Mouse (Mus musculus): ENCODE measurements around the gene Gm5901.
A peak's percentile ranks its signal among the peaks of the same experiment; 100 is the strongest.
"Not testable (repeated sequence)": the region's sequence is repeated elsewhere in the genome, so short reads cannot be mapped to it uniquely, and the experiment has no call there.

Gm5901 gene

DNA sequence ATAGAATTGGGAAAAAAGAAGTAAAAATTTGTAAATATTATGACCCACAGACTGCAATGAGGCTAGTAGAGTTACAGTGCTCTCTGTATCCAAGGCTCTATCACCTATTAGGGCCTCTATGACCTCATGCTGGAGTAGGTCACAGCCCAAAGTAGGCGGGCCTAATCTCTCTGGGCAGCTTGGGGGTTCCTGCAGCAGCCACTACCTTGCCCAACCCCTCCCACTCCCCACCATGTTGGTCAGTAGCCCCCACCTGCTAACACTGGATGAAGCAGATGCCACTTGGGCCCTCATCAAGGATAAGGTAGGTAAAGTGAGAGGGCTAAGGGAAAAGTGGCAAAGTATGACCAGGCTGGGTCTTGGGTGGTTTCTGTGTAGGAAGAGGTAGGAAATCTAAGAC, at the start of gene Gm5901:
TSS of gene Gm5901 (plus strand) at position 173 of the 400 bp plus-strand sequence.
- DNase-seq (ENCODE audit: low spot score in 2 of 2): no peak

DNA sequence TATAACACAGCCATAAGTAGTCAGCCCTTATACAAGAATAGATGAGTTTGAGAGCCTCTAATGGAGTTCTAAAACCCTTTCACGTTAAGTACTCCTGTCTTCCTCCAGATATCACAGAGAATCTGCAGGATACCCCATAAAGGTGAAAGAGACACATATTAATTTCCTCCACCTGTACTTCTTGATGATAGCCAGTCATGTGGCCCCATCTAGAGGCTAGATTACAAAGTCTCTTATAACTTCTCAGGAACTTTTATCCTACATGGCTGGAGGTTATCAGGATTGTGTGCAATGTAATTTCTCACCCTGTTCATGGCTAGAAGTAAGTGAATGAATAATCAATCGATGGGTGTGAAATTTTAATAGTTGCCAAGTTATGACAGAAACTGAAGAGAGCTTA, 49.5 kb upstream of the Gm5901 start:
- no peak for DNase-seq (ENCODE audit: low spot score in 2 of 2)

DNA sequence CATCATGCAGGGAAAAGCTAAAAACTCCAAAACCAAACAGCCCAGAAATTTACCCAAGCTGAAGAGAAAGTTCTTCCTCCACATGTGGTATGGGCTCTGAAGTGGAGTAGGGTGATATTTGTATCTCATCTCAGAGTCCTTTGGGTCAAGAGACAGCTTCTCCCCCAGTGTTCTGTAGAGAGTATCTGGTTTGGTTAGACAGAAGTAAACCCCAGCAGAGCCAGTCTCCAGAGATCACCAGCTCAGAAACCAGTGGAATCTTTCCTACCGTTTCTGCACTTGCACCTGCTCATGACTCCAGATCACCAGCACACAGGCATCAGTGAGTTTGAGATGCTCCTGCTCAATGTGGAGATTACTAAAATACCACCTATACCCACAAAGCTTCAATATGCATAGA, 40.8 kb upstream of the Gm5901 start, which contains the start of gene Olfr690:
TSS of gene Olfr690 (minus strand) at position 101 of the 400 bp plus-strand sequence.
- no peak for DNase-seq (ENCODE audit: low spot score in 2 of 2)

- no peak for DNase-seq (ENCODE audit: low spot score in 2 of 2)
These were observed 32.7 kb upstream of the Gm5901 start, which contains the start of gene Olfr691 for GRCm38 (mm10) chr7:105342170-105342569. Gene Olfr691 (minus strand): TSS chr7:105342270.

DNA sequence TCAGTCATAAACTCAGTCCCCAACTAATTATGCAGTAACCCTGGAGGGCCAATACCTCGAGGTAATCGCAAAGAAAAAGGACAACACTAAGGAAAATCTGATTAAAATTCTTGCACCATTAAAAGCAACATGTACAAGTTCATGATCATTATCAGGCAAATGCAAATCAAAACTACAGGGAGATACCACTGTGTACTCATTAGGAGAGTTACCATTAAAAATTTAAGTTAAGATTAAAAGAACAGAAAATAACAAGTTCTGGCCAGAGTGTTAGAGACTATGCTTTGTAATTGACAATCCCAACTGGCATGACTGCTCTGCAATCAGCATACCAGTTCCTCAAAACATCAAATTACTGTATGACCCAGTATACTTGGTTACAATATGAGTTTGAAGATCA, 32.1 kb upstream of the Gm5901 start:
- DNase-seq (ENCODE audit: low spot score in 2 of 2): no peak

GRCm38 (mm10) chr7:105356064-105356463, 18.8 kb upstream of the Gm5901 start:
- DNase-seq (ENCODE audit: low spot score in 2 of 2): not testable (repeated sequence)

DNA sequence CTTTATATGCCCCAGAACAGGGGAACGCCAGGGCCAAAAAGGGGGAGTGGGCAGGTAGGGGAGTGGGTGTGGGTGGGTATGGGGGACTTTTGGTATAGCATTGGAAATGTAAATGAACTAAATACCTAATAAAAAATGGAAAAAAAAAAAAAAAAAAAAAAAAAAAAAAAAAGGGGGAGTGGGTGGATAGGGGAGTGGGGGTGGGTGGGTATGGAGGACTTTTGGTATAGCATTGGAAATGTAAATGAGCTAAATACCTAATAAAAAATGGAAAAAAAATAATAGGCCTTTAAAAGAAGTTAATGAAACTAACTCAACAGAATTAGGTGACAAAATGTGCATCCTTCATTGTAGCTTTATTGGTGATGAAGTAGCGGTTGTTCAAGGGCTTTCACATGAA, 18.4 kb upstream of the Gm5901 start:
- DNase-seq (ENCODE audit: low spot score in 2 of 2): not testable (repeated sequence)

DNA sequence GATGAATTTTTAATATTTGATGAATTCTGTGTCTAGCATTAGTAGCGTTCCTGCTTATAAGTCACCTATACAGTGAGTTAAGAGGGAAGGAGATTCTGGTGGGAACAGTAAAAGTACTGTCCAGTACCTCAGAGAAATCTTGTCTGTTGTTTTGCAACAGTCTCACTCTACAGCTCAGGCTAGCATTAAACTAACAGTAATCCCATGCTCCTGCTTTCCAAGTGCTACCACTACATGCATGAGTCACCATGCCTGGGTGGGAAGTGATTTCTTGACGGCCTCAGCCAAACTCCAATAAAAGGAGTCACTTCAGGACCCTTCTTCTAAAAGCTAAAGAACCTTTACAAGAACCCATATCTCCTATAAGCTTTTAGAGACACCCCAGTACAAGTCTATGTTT, 13.1 kb upstream of the Gm5901 start:
- DNase-seq (ENCODE audit: low spot score in 2 of 2): no peak

DNA sequence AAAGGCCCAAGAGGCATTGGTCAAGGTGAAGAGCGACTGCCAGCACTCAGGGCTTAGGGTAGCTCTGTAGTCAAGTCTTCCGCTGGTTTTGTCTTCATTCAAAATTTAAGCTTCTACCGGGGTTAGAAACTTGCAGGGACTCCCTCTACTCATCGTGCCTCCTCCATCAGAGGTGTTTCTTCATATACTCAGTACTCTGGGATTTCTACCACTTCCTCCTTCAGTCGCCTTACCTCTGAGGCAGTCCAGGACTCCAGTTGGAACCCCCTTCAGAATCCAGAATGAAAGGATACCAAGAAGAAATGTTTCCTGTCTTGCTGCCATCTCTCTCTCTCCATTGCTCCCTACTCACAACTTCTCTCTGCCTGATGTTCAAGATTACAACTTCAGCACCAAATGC, 7.6 kb upstream of the Gm5901 start:
- no peak for DNase-seq (ENCODE audit: low spot score in 2 of 2)

DNA sequence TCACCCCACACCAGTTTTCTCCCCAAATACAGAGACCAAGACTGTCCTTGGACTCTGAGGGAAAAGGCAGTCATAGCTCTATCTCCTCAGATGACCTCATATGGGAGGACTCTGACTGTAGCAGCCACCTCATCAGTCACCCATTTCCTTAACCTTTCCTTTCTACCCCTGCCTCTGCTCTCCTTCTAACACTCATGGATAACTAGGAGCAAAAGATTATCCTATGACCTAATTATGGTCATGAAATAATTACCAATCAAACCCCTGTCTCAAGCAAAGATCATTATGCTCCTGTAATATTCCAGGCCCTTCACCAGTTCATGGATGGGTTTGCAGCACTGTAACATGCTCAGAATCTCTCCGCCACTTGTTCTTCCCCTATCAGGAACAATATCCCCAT, 6.9 kb upstream of the Gm5901 start, which contains the start of gene Olfr692:
TSS of gene Olfr692 (plus strand) at position 301 of the 400 bp plus-strand sequence.
- DNase-seq (ENCODE audit: low spot score in 2 of 2): no peak

DNA sequence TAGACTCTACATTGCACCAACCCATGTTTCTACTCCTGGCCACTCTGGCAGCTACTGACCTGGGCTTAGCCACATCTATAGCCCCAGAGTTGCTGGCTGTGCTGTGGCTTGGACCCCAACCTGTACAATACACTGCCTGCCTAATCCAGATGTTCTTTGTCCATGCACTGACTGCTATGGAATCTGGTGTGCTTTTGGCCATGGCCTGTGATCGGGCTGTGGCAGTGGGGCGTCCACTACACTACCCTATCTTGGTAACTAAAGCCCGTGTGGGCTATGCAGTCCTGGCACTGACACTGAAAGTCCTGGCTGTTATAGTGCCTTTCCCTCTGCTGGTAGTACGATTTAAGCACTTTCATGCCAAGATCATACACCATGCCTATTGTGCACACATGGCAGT, 6.3 kb upstream of the Gm5901 start:
- DNase-seq (ENCODE audit: low spot score in 2 of 2): no peak

DNA sequence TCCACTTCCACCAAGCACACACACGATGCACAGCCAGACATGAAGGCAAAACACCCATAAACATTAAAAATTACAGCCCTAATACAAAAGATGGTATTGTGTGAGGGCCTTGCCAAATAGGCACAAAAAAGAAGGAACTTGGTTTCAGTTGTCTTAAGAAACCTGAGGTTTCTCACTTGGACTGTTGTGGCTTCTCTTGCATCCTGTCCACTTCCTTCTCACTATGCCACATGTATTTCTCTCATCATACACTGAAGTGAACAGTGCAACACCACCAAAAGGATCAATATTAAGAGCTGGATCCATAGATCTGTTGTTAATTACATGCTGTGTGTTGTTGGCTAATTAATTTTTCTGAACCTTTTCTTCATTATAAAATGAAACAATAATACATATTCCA, 1.9 kb upstream of the Gm5901 start:
- no peak for DNase-seq (ENCODE audit: low spot score in 2 of 2)

GRCm38 (mm10) chr7:105373509-105373908, 1.3 kb upstream of the Gm5901 start:
- no peak for DNase-seq (ENCODE audit: low spot score in 2 of 2)

DNA sequence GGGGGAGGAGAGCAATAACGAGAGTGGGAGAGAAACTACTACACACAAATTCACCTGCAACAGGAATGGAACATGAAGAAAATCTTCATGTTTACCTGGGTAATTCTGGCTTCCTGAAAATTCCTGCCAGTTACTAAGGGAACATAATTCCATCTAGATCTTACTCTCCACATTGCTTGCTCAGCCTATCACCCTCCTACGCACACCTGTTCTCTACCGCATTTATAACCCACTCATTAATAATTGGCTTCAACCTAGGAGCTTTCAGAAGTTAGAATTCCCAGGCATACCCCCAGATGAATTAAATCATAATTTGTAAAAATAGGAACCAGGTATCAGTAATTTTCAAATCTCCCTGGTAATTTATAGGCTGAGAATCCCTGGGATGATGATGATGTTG, 862 bp upstream of the Gm5901 start:
- no peak for DNase-seq (ENCODE audit: low spot score in 2 of 2)

GRCm38 (mm10) chr7:105380329-105380728, 5.5 kb downstream of the Gm5901 start:
- no peak for DNase-seq (ENCODE audit: low spot score in 2 of 2)

DNA sequence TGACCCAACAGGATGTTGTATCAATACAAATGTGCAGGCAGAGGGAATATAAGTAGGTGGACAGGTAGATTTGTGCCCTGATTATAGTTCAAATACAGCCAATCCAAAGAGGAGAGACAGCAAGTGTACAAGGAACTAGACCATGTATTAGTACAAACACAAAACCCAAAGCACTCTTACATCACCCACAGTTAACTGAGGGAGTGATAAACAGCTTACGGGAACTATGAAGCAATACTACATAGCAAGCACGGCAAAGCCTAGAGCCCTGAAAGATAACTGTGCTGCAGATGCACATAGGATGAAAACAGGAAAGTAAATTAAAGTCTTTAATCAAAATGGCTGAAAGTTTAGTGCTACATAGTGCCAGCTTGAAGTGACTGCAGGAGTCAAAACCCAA, 12.9 kb downstream of the Gm5901 start:
- no peak for DNase-seq (ENCODE audit: low spot score in 2 of 2)

- no peak for DNase-seq (ENCODE audit: low spot score in 2 of 2)
These were observed 15.4 kb downstream of the Gm5901 start for GRCm38 (mm10) chr7:105390236-105390635.

DNA sequence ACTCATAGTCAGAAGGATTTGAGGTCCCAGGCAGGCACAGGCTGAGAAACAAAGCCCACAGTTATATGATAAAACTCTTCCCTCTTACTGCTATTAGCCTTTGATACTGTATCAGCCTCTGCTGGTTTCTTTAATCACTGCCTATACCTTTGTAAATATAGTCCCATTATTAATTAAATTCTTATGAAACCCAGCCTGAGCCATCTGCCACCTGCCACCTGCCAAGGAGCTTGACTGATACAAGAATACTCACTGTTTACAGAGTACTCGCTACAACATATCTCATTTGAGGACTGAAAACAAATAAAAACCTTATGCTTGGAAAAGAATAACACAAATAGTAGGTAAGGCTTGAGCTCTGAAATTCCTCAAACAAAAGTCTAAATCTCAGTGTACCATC, 19.8 kb downstream of the Gm5901 start:
- no peak for DNase-seq (ENCODE audit: low spot score in 2 of 2)

DNA sequence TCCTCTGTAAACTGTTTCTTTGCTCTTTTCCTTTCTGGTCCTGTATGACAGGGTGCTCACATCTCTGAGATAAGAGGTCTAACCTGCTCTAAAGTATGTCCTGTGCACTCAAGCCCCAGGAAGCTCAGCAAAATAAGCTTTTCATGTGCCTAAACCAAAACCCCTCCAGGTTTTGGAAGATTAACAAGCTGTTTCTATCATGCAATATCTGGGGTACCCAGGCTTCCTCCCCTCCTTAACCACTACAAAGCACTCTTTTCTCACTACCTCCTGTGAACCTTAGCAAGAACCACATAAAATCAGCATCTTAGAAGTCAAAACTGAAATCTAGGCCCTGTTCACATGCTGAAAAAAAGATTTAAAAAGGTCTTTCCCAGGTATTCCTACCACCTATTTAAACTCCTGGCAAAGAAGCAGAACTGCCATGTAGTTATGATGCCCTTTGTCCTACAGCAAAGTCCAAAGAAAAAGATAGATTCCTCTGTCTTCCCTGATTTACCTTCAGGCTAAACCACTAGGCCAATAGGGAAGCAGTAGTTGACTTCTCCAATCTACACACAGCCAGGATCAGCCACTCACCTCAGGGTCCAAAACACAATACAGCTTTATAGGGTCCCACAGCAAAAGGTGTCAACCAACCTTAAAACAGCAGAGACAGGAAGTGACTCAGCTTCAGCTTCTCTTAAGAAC, 20.4 kb downstream of the Gm5901 start:
- DNase-seq (ENCODE audit: low spot score in 2 of 2): no peak

DNA sequence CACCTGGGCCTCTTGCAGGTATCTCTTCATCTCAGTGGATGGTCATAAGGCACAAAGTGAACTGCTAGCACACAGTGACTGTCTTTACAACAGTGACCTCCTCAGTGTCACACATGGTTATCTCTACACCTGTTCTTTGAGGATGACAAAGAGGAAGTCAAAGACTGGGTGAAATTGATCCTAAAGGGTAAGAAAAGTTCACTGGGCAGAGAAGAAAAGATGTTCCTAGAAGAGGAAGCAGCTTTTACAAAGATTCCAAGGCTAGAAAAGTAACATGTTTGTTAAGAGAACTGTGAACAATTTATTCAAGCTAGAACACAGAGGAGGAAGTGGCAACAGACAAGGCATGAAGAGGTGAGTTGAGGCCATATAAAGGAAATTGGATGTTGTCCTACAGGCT, 21.3 kb downstream of the Gm5901 start:
- DNase-seq (ENCODE audit: low spot score in 2 of 2): no peak

GRCm38 (mm10) chr7:105399058-105399934, 24.5 kb downstream of the Gm5901 start:
- no peak for DNase-seq (ENCODE audit: low spot score in 2 of 2)

DNA sequence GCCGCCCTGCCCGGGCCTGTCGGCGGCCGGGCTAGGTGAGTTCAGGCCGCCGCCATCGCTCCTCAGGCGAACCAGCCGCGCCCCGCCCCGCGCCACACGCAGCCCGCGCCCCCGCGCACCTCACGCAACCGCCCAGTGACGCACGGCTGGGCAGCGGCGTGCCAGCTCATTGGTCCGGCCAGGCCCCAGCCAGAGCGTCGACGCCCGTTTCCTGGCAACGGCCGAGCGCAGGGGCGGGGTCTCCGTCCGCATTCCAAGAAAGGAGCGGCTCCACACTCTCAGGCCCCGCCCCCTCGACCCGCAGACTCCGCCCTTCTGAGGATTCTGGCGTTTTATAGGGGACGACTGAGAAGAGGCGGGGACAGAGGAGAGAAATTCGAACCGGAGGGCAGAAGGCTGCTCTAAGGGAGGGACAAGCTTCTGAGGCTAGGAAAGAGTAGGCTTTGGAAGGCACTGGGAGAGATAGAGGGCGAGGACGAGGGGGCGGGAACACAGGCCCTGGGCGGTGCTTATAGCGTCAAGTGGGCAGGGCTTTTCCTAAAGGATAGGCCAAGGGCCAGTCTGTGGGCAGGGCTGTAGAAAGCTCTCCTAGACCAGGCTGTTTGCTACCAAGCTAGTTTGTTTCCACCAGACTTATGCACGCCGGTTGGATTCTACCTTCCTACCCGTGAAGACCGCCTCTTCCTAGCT, 25.2 kb downstream of the Gm5901 start, which contains the start of gene Fam160a2:
TSS of gene Fam160a2 (minus strand) at position 120 of the 690 bp plus-strand sequence.
- DNase-seq (ENCODE audit: low spot score in 2 of 2): peak; percentile 99 to 100

Measured in frontal cortex, postnatal 14 days (tissue).